Mouse (Mus musculus): ENCODE results near the gene Tmem88. TPM values are rescaled to one million over a fixed set of nuclear protein-coding genes. Genes with fewer than 3 reads are reported as not detected.

Tmem88 gene
- polyA plus RNA-seq, 1 experiment from 2014 or later, result 13.7 TPM

- no peaks in the 10 kb centered on the region for H3K27me3 ChIP-seq (replicated peaks)
- no peaks in the 10 kb centered on the region for H3K9me3 ChIP-seq
- H3K36me3 ChIP-seq, result peaks cover 61% of the 10 kb centered on the region
- peak overlapping the region; percentile 91; the same call in 1 of the 2 replicates for H3K9ac ChIP-seq
- peak overlapping the region; percentile 98; the same call in 1 of the 2 replicates for H3K4me2 ChIP-seq (replicated peaks)
- WGBS, result 92% methylated on average over 16 of the region's 16 CpGs
- H3K27ac ChIP-seq, result no peak overlapping the region
- peaks cover 26% of the 10 kb centered on the region for H3K4me1 ChIP-seq
- no peak for ATAC-seq (ENCODE audit: low FRiP score, low read depth)
- peak overlapping the region; percentile 7; the same call in 1 of the 2 replicates for H3K4me3 ChIP-seq
Measured at GRCm38 (mm10) chr11:69406867-69407723, 9.1 kb upstream of the Tmem88 start.

GRCm38 (mm10) chr11:69406282-69406681, 8.2 kb upstream of the Tmem88 start:
- no peak overlapping the region for H3K9ac ChIP-seq
- H3K4me1 ChIP-seq, result peaks cover 21% of the 10 kb centered on the region
- peaks cover 69% of the 10 kb centered on the region for H3K36me3 ChIP-seq
- no peaks in the 10 kb centered on the region for H3K9me3 ChIP-seq
- ATAC-seq (ENCODE audit: low FRiP score, low read depth), result no peak
- H3K4me3 ChIP-seq, result no peak overlapping the region
- no peaks in the 10 kb centered on the region for H3K27me3 ChIP-seq (replicated peaks)
- 91% methylated on average over 19 of the region's 19 CpGs for WGBS
- H3K27ac ChIP-seq, result no peak overlapping the region
- H3K4me2 ChIP-seq (replicated peaks), result no peak overlapping the region

GRCm38 (mm10) chr11:69405397-69406200, 7.6 kb upstream of the Tmem88 start:
- Histone ChIP-seq H3K9me3 (no peaks in the 10 kb centered on the region), H3K4me2 (replicated peaks) (no peak overlapping the region), H3K9ac (no peak overlapping the region), H3K27me3 (replicated peaks) (peaks cover 4% of the 10 kb centered on the region), H3K27ac (no peak overlapping the region), H3K4me1 (peaks cover 20% of the 10 kb centered on the region), H3K36me3 (peaks cover 75% of the 10 kb centered on the region), H3K4me3 (no peak overlapping the region)
- 89% methylated on average over 24 of the region's 24 CpGs for WGBS
- no peak for ATAC-seq (ENCODE audit: low FRiP score, low read depth)

GRCm38 (mm10) chr11:69404595-69405396, 6.8 kb upstream of the Tmem88 start:
- Histone ChIP-seq H3K27me3 (replicated peaks) (peaks cover 12% of the 10 kb centered on the region), H3K27ac (no peak overlapping the region), H3K4me1 (peaks cover 25% of the 10 kb centered on the region), H3K9ac (no peak overlapping the region), H3K9me3 (no peaks in the 10 kb centered on the region), H3K4me2 (replicated peaks) (no peak overlapping the region), H3K36me3 (peaks cover 84% of the 10 kb centered on the region), H3K4me3 (no peak overlapping the region)
- ATAC-seq (ENCODE audit: low FRiP score, low read depth), result no peak
- WGBS, result 91% methylated on average over 24 of the region's 24 CpGs

GRCm38 (mm10) chr11:69403691-69404594, 5.9 kb upstream of the Tmem88 start:
- peaks cover 24% of the 10 kb centered on the region for H3K4me1 ChIP-seq
- H3K9me3 ChIP-seq, result no peaks in the 10 kb centered on the region
- peaks cover 90% of the 10 kb centered on the region for H3K36me3 ChIP-seq
- H3K27ac ChIP-seq, result no peak overlapping the region
- WGBS, result 92% methylated on average over 36 of the region's 38 CpGs
- no peak overlapping the region for H3K9ac ChIP-seq
- ATAC-seq (ENCODE audit: low FRiP score, low read depth), result no peak
- H3K27me3 ChIP-seq (replicated peaks), result peaks cover 15% of the 10 kb centered on the region
- H3K4me2 ChIP-seq (replicated peaks), result no peak overlapping the region
- H3K4me3 ChIP-seq, result no peak overlapping the region

GRCm38 (mm10) chr11:69401987-69402386, 4.0 kb upstream of the Tmem88 start:
- H3K4me2 ChIP-seq (replicated peaks), result no peak overlapping the region
- H3K9ac ChIP-seq, result no peak overlapping the region
- no peak overlapping the region for H3K4me3 ChIP-seq
- 0 out of 2 replicates have a peak, but pooled peaks have one; percentile 2 for ATAC-seq (ENCODE audit: low FRiP score, low read depth)
- H3K4me1 ChIP-seq, result peaks cover 28% of the 10 kb centered on the region
- no peaks in the 10 kb centered on the region for H3K9me3 ChIP-seq
- no peak overlapping the region for H3K27ac ChIP-seq
- peaks cover 81% of the 10 kb centered on the region for H3K36me3 ChIP-seq
- peaks cover 17% of the 10 kb centered on the region for H3K27me3 ChIP-seq (replicated peaks)
- 86% methylated on average over 12 of the region's 12 CpGs for WGBS

- Histone ChIP-seq H3K9me3 (no peaks in the 10 kb centered on the region), H3K4me2 (replicated peaks) (0 out of 2 replicates have a peak overlapping the region, but pooled peaks have one; percentile 16), H3K4me3 (no peak overlapping the region), H3K9ac (no peak overlapping the region), H3K36me3 (peaks cover 73% of the 10 kb centered on the region), H3K27ac (no peak overlapping the region), H3K4me1 (peaks cover 35% of the 10 kb centered on the region), H3K27me3 (replicated peaks) (peaks cover 17% of the 10 kb centered on the region)
- 18% methylated on average over 22 of the region's 22 CpGs for WGBS
- ATAC-seq (ENCODE audit: low FRiP score, low read depth), result peak; percentile 70
Measured at GRCm38 (mm10) chr11:69401210-69401637, 3.2 kb upstream of the Tmem88 start.

DNA sequence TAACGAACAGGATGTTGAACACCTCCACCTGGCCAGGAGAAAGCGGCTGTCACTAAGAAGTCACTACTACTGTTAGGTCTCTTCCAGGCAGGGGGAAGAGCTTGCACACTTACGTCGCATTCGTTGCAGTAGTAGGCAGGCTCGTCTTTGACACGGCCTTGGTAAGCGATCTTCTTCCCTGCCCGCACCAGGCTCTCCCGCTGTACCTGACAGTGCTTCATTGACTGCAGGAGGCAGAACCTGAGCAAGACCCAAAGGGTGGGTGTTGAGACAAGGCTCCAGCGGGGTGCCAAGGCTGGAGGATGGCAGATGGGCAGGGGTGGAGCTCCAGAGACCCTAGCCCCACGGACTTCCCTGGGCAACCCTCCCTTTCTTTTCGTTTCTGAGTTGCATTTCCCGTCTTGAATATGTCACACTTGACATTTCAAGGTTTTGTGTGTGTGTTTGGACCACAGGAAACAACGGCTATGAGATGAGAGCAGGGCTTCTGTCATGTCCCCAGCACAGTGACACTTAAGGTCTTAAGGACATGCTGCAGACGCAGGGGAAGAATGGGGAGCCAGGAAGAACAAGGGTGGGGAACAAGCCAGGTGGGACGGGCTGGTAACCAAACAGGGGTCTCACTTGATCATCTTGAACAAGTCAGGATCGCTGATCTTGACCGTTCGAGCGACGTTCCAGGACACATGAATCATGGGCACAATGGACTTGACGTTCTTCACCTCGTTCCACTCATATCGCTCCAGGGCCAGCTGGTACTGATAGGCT, 2.2 kb upstream of the Tmem88 start:
- Histone ChIP-seq H3K4me1 (peaks cover 38% of the 10 kb centered on the region), H3K27me3 (replicated peaks) (peaks cover 17% of the 10 kb centered on the region), H3K4me2 (replicated peaks) (peak overlapping the region; percentile 40), H3K9me3 (no peaks in the 10 kb centered on the region), H3K9ac (0 out of 2 replicates have a peak overlapping the region, but pooled peaks have one; percentile 5), H3K27ac (no peak overlapping the region), H3K4me3 (peak overlapping the region; percentile 14; the same call in 1 of the 2 replicates), H3K36me3 (peaks cover 63% of the 10 kb centered on the region)
- 75% methylated on average over 25 of the region's 25 CpGs for WGBS
- ATAC-seq (ENCODE audit: low FRiP score, low read depth), result no peak

DNA sequence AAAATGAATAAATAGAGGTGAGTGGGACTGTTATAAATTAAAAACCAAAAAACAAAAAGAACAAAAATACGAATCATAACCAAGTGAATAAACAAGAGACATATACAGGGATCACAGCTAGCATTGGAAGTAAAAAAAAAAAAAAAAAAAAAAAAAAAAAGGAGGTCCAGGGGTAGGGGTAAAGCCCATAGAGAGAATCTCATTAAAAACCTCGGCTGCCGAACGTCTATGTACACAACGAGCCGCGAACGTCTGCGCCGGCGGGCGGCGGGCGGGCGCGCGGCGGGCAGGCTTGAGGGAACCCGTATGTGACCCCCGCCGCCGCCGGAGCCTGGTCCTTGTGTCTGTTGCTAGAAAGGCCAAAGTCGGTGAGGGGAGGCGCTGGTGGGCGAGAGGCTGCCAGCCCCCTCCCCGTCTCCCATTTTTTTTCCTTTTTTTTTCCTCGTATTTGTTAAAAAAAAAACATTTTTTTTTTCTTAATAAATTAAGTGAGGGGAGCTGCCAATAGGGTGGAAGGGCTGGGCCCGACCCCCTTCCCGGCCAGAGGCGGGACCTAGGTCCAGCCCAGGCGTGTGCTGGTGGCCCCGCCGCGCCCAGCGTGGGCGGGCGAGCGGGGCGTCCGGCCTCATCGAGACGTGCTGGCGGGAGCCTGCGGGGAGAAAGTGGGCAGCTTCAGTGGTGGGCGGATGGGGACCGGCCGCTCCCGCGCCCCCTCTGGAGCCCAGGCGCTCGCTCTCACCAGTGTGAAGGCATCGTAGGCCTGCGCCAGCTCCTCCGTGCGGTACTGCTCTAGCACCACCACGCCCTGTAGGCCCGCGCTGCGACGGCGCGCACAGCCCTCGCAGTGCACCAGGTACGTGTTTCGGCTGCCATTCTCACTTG, 1.4 kb upstream of the Tmem88 start:
- H3K27me3 ChIP-seq (replicated peaks), result peaks cover 17% of the 10 kb centered on the region
- peaks cover 55% of the 10 kb centered on the region for H3K36me3 ChIP-seq
- ATAC-seq (ENCODE audit: low FRiP score, low read depth), result no peak
- H3K9me3 ChIP-seq, result no peaks in the 10 kb centered on the region
- WGBS, result 15% methylated on average over 66 of the region's 66 CpGs
- H3K4me2 ChIP-seq (replicated peaks), result peak overlapping the region; percentile 40
- peaks cover 38% of the 10 kb centered on the region for H3K4me1 ChIP-seq
- 0 out of 2 replicates have a peak overlapping the region, but pooled peaks have one; percentile 26 for H3K9ac ChIP-seq
- no peak overlapping the region for H3K27ac ChIP-seq
- H3K4me3 ChIP-seq, result peak overlapping the region; percentile 14; the same call in 1 of the 2 replicates
